Mouse (Mus musculus): ENCODE results near the gene Pitpnm2.

DNA sequence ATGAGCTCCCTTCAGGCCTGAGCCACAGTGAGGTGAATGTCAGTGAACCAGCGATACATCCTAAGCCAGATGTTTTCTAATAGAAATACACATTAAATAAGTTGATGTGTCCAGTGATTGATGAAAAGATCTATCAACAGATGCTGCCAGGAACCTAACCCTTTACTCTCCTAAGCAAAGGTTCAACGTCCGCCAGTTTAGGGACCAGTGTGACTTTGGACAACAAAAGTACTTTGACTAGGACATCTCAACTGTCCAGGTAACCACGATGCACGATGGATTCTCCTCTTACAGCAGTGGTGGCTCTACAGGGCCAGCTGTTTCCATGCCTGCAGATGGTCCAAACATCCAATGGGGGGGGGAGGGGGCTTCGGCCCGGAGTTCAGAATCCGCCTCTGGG, 5.1 kb downstream of the Pitpnm2 start:
- TF ChIP-seq CTCF (IDR thresholded peaks at IDR 0.05; ENCODE audit: control insufficient read depth, insufficient read depth, insufficient replicate concordance, low read depth, low read length): no peak
- no peak for TF ChIP-seq POLR2A (IDR thresholded peaks at IDR 0.05; ENCODE audit: control insufficient read depth, low read depth, low read length)
